Mouse (Mus musculus) liver, embryonic 14.5 days (tissue): ENCODE data around the gene Irf2. TPM values are rescaled to one million over a fixed set of nuclear protein-coding genes. Genes with fewer than 3 reads are reported as not detected.

Experiments
- ATAC-seq: fragments of 200-750 bp; cut with Nextera tagmentation; 2 replicates; pipeline ENCODE4 v1.8.0; 2017; ENCODE audit warnings: moderate number of reproducible peaks, mild to moderate bottlenecking, moderate library complexity; ENCODE audit not compliant: insufficient read depth
- DNase-seq, 3 experiments: peaks; one replicate each; pipeline ENCODE4 v3.0.0-alpha.2; 2012 to 2013; ENCODE audit warnings: low read depth in 3 of 3, low spot score in 3 of 3
- H3K27ac ChIP-seq: fragments of 300-500 bp; sonication (generic); 2 replicates; pipeline ENCODE4 v1.5.1; 2014; ENCODE audit warnings: moderate library complexity, mild to moderate bottlenecking, control low read depth, inconsistent platforms
- H3K27me3 ChIP-seq: fragments of 300-500 bp; sonication (generic); 2 replicates; pipeline ENCODE4 v1.6.1; 2014; ENCODE audit warnings: mild to moderate bottlenecking, low read length, moderate library complexity; ENCODE audit not compliant: control insufficient read depth, insufficient read depth
- H3K36me3 ChIP-seq: fragments of 300-500 bp; sonication (generic); replicated peaks from 2 replicates; pipeline ENCODE4 v1.6.1; 2014; ENCODE audit warnings: low read depth; ENCODE audit not compliant: control insufficient read depth, insufficient read depth
- H3K4me1 ChIP-seq, 2 experiments: fragments of 200-500 bp in 1 of 2; fragments of 300-500 bp in 1 of 2; sonication (generic) in 1 of 2; replicated peaks; 2 replicates each; pipeline ENCODE4 v1.6.1; 2012 to 2014; ENCODE audit warnings: antibody characterized with exemption in 1 of 2, inconsistent platforms in 1 of 2, low read length in 1 of 2; ENCODE audit not compliant: control insufficient read depth in 2 of 2, insufficient read depth in 2 of 2
- H3K4me2 ChIP-seq: fragments of 300-500 bp; sonication (generic); 2 replicates; pipeline ENCODE4 v1.6.1; 2014; ENCODE audit warnings: low read depth, mild to moderate bottlenecking, control low read depth, moderate library complexity
- H3K4me3 ChIP-seq, 2 experiments: fragments of 200-500 bp in 1 of 2; fragments of 300-500 bp in 1 of 2; sonication (generic) in 1 of 2; 2 replicates each; pipeline ENCODE4 v1.5.1; 2012 to 2014; ENCODE audit warnings: low read depth in 2 of 2, low read length in 2 of 2, mild to moderate bottlenecking in 2 of 2, control low read depth in 1 of 2, inconsistent platforms in 1 of 2, moderate library complexity in 1 of 2; ENCODE audit not compliant: insufficient read depth in 1 of 2
- H3K9ac ChIP-seq: fragments of 300-500 bp; sonication (generic); replicated peaks from 2 replicates; pipeline ENCODE4 v1.6.1; 2014; ENCODE audit warnings: mild to moderate bottlenecking, control low read depth, moderate library complexity
- H3K9me3 ChIP-seq: fragments of 300-500 bp; sonication (generic); 2 replicates; pipeline ENCODE4 v1.6.1; 2016; ENCODE audit warnings: low read length, mixed read lengths; ENCODE audit not compliant: control insufficient read depth
- CTCF ChIP-seq: IDR thresholded peaks from 2 replicates; pipeline ENCODE4 v1.5.1; 2016; ENCODE audit warnings: antibody characterized with exemption, low read depth, control low read depth
- EP300 ChIP-seq: IDR thresholded peaks from 2 replicates; pipeline ENCODE4 v1.6.1; 2016; ENCODE audit warnings: antibody characterized with exemption, low read depth
- WGBS: fragments of 180-500 bp; shearing (Covaris S2); extraction: QIAGEN DNeasy Blood & Tissue Kit; methylation state at CpG from one replicate; pipeline ENCODE4 v1.1.7; 2014; ENCODE audit not compliant: insufficient replicate concordance; 5-methylcytosine and 5-hydroxymethylcytosine counted together
- polyA plus RNA-seq, 2 experiments: library from polyadenylated mRNA; depleted of rRNA in 1 of 2; stranded (reverse) in 1 of 2; unstranded in 1 of 2; fragments of >200 nt; fragmentation: Nextera tagmentation in 1 of 2; extraction: Ambion mirVana in 1 of 2; gene quantifications; 2 replicates each; pipeline versions ENCODE4 v1.2.1 to v1.2.3; 2012 to 2014

The Irf2 gene
- polyA plus RNA-seq, 2 experiments, result 5.8 to 11.8 TPM

DNA sequence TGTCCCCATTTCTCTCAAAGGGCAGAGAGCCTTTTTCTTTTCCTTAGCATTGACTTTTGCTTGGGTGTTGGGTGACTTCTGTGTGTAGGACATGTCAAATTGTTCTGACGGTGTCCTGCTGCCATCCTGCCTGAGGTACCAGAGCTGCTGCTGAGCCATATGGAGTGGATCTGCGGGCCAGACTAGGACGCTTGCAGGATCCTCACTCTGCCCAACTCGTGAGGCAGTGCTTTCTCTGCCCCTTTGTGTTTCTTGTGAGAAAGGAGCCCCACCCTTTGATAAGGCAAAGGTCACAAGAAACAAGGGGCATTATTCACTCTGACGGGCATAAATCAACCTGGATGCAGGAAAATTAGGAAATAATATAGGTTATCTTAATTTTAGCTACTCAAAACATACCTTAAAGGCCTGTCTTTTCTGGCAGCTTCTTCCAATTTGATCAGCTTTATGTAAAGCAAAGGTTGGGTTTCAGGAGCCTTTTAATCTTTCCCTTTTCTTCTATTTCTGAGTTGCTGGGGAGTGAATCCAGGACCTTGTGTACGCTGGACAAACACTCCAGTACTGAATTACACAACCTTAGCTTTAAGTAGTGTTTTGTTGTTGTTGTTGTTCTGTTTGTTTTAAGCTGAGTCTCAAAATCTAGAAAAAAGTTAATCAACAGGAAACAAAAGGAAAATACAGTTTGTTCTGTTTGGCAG lies 90.0 kb downstream of the Irf2 start:
- Histone ChIP-seq H3K9me3 (no peaks in the 10 kb centered on the region), H3K27me3 (no peaks in the 10 kb centered on the region), H3K4me2 (no peak overlapping the region), H3K27ac (no peak overlapping the region), H3K4me3 (no peak overlapping the region), H3K36me3 (no peaks in the 10 kb centered on the region), H3K9ac (no peak overlapping the region), H3K4me1 (peaks cover 0 to 6% of the 10 kb centered on the region in 2 experiments; a peak in 3 of 4 replicates)
- no peak for TF ChIP-seq EP300
- no peak for TF ChIP-seq CTCF
- DNase-seq, result no peak
- ATAC-seq, result no peak
- WGBS, result 67% methylated on average over 6 of the region's 6 CpGs

GRCm38 (mm10) chr8:46830112-46830855 lies 90.8 kb downstream of the Irf2 start:
- Histone ChIP-seq H3K4me3 (no peak overlapping the region), H3K9ac (no peak overlapping the region), H3K36me3 (no peaks in the 10 kb centered on the region), H3K27ac (no peak overlapping the region), H3K27me3 (no peaks in the 10 kb centered on the region), H3K4me2 (no peak overlapping the region), H3K9me3 (no peaks in the 10 kb centered on the region), H3K4me1 (peaks cover 0 to 6% of the 10 kb centered on the region in 2 experiments; a peak in 3 of 4 replicates)
- WGBS, result 70% methylated on average over 11 of the region's 11 CpGs
- TF ChIP-seq EP300 (no peak), CTCF (no peak)
- ATAC-seq, result no peak
- DNase-seq, result no peak

- Histone ChIP-seq H3K9ac (no peak overlapping the region), H3K9me3 (no peaks in the 10 kb centered on the region), H3K4me2 (no peak overlapping the region), H3K4me1 (peaks cover 0 to 6% of the 10 kb centered on the region in 2 experiments; a peak in 3 of 4 replicates), H3K27ac (no peak overlapping the region), H3K4me3 (no peak overlapping the region), H3K27me3 (no peaks in the 10 kb centered on the region), H3K36me3 (no peaks in the 10 kb centered on the region)
- ATAC-seq, result no peak
- TF ChIP-seq EP300 (no peak), CTCF (no peak)
- DNase-seq, result no peak
- 77% methylated on average over 5 of the region's 5 CpGs for WGBS
Measured at GRCm38 (mm10) chr8:46831916-46832315, 92.4 kb downstream of the Irf2 start.

- no peaks in the 10 kb centered on the region for H3K36me3 ChIP-seq
- no peak overlapping the region for H3K9ac ChIP-seq
- H3K9me3 ChIP-seq, result no peaks in the 10 kb centered on the region
- no peak overlapping the region for H3K4me3 ChIP-seq
- DNase-seq (no peak), ATAC-seq (no peak)
- H3K27me3 ChIP-seq, result no peaks in the 10 kb centered on the region
- peaks cover 0 to 6% of the 10 kb centered on the region in 2 experiments; a peak in 3 of 4 replicates for H3K4me1 ChIP-seq
- H3K27ac ChIP-seq, result no peak overlapping the region
- 47% methylated on average over 3 of the region's 3 CpGs for WGBS
- TF ChIP-seq CTCF (no peak), EP300 (no peak)
- no peak overlapping the region for H3K4me2 ChIP-seq
Measured at GRCm38 (mm10) chr8:46832399-46832798, 92.9 kb downstream of the Irf2 start.

DNA sequence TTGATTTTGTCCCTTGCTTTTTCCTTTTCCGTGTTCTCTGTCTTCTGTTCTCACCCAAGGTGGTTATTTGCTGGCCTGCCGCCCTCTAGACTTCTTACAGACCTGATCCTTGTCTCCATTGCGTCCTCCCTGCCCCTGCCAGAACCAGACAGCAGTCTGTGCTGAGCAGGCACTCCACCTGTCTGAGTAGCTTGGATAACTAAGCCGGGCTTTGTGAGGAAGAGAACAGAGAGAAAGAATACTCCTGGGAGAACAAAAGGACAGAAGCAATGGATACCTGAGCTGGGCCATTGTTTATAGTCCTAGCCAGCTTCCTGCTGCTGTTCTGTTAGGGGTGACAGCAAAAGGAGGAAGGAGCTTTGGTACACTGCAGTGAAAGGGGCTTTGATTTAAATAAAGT lies 94.2 kb downstream of the Irf2 start:
- Histone ChIP-seq H3K27me3 (no peaks in the 10 kb centered on the region), H3K36me3 (no peaks in the 10 kb centered on the region), H3K4me3 (no peak overlapping the region), H3K9me3 (no peaks in the 10 kb centered on the region), H3K9ac (no peak overlapping the region), H3K4me1 (peaks cover 0 to 6% of the 10 kb centered on the region in 2 experiments; a peak in 2 of 4 replicates), H3K4me2 (no peak overlapping the region), H3K27ac (no peak overlapping the region)
- ATAC-seq (no peak), DNase-seq (no peak)
- 63% methylated on average over 4 of the region's 4 CpGs for WGBS
- TF ChIP-seq CTCF (no peak), EP300 (no peak)
